Mouse (Mus musculus) kidney, embryonic 14.5 days (tissue): ENCODE results near the gene Ssu72. TPM values are rescaled to one million over a fixed set of nuclear protein-coding genes. Genes with fewer than 3 reads are reported as not detected.
"Not testable (repeated sequence)": the region's sequence is repeated elsewhere in the genome, so short reads cannot be mapped to it uniquely, and the experiment has no call there.

Experiments
- ATAC-seq: fragments of 200-750 bp; cut with Nextera tagmentation; 2 replicates; pipeline ENCODE4 v1.8.0; 2017; ENCODE audit warnings: moderate number of reproducible peaks, mild to moderate bottlenecking, moderate TSS enrichment, moderate library complexity; ENCODE audit not compliant: low FRiP score, low TSS enrichment
- H3K27ac ChIP-seq: fragments of 300-500 bp; sonication (generic); 2 replicates; pipeline ENCODE4 v1.5.1; 2014; ENCODE audit warnings: low read depth, mild to moderate bottlenecking, low read length, moderate library complexity, mixed read lengths
- H3K27me3 ChIP-seq: fragments of 300-500 bp; sonication (generic); 2 replicates; pipeline ENCODE4 v1.6.1; 2014; ENCODE audit warnings: mild to moderate bottlenecking, low read length; ENCODE audit not compliant: control insufficient read depth, insufficient read depth
- H3K36me3 ChIP-seq: fragments of 300-500 bp; sonication (generic); 2 replicates; pipeline ENCODE4 v1.6.1; 2014; ENCODE audit warnings: low read length, mixed read lengths; ENCODE audit not compliant: control insufficient read depth, insufficient read depth
- H3K4me1 ChIP-seq: fragments of 300-500 bp; sonication (generic); 2 replicates; pipeline ENCODE4 v1.6.1; 2014; ENCODE audit warnings: low read length, mixed read lengths; ENCODE audit not compliant: control insufficient read depth, insufficient read depth
- H3K4me2 ChIP-seq: fragments of 300-500 bp; sonication (generic); replicated peaks from 2 replicates; pipeline ENCODE4 v1.6.1; 2014; ENCODE audit warnings: low read depth, mild to moderate bottlenecking, low read length
- H3K4me3 ChIP-seq: fragments of 300-500 bp; sonication (generic); 2 replicates; pipeline ENCODE4 v1.5.1; 2014; ENCODE audit warnings: mild to moderate bottlenecking, low read length
- H3K9ac ChIP-seq: fragments of 300-500 bp; sonication (generic); 2 replicates; pipeline ENCODE4 v1.6.1; 2014; ENCODE audit warnings: low read depth, mild to moderate bottlenecking, low read length, moderate library complexity
- H3K9me3 ChIP-seq: fragments of 300-500 bp; sonication (generic); 2 replicates; pipeline ENCODE4 v1.6.1; 2016; ENCODE audit warnings: low read length; ENCODE audit not compliant: control insufficient read depth
- WGBS: fragments of 180-500 bp; shearing (Covaris S2); extraction: QIAGEN DNeasy Blood & Tissue Kit; methylation state at CpG from one replicate; pipeline ENCODE4 v1.1.7; 2014; 5-methylcytosine and 5-hydroxymethylcytosine counted together
- polyA plus RNA-seq: library from polyadenylated mRNA; unstranded; fragments of >200 nt; fragmentation: Nextera tagmentation; extraction: Ambion mirVana; gene quantifications from 2 replicates; pipeline ENCODE4 v1.2.1, GENCODE M21; 2014

The Ssu72 gene
- polyA plus RNA-seq, 1 experiment from 2014 or later, result 149 TPM

GRCm38 (mm10) chr4:155672082-155672481 is 32.5 kb upstream of the Ssu72 start:
- no peak overlapping the region for H3K4me3 ChIP-seq
- 62% methylated on average over 2 of the region's 2 CpGs for WGBS
- no peak for ATAC-seq
- no peak overlapping the region for H3K4me2 ChIP-seq
- no peak overlapping the region for H3K9ac ChIP-seq
- no peaks in the 10 kb centered on the region for H3K36me3 ChIP-seq
- no peak overlapping the region for H3K27ac ChIP-seq
- H3K27me3 ChIP-seq, result 0 out of 2 replicates have a peak, but pooled peaks cover 3% of the 10 kb centered on the region
- no peaks in the 10 kb centered on the region for H3K9me3 ChIP-seq
- peaks cover 9% of the 10 kb centered on the region; the same call in 1 of the 2 replicates for H3K4me1 ChIP-seq

- Histone ChIP-seq H3K9me3 (no peaks in the 10 kb centered on the region), H3K4me1 (no peaks in the 10 kb centered on the region), H3K27me3 (0 out of 2 replicates have a peak, but pooled peaks cover 3% of the 10 kb centered on the region), H3K9ac (no peak overlapping the region; the same call in 1 of the 2 replicates), H3K4me2 (no peak overlapping the region), H3K27ac (no peak overlapping the region), H3K36me3 (no peaks in the 10 kb centered on the region), H3K4me3 (no peak overlapping the region)
- no peak for ATAC-seq
- WGBS, result 81% methylated on average over 2 of the region's 2 CpGs
Measured at GRCm38 (mm10) chr4:155675991-155676390, 28.6 kb upstream of the Ssu72 start.

GRCm38 (mm10) chr4:155683670-155684277 is 20.8 kb upstream of the Ssu72 start:
- not testable (repeated sequence) for H3K36me3 ChIP-seq, H3K4me1 ChIP-seq, H3K27me3 ChIP-seq, H3K4me2 ChIP-seq, H3K9me3 ChIP-seq, H3K27ac ChIP-seq, H3K4me3 ChIP-seq, ATAC-seq, H3K9ac ChIP-seq
- WGBS, result 89% methylated on average over 15 of the region's 19 CpGs

- H3K27ac ChIP-seq, H3K9ac ChIP-seq, H3K9me3 ChIP-seq, H3K4me3 ChIP-seq, H3K4me2 ChIP-seq, H3K27me3 ChIP-seq, ATAC-seq, H3K4me1 ChIP-seq, H3K36me3 ChIP-seq: not testable (repeated sequence)
- 82% methylated on average over 4 of the region's 4 CpGs for WGBS
Measured at GRCm38 (mm10) chr4:155687764-155688163, 16.8 kb upstream of the Ssu72 start.

- H3K4me1 ChIP-seq, result peaks cover 7% of the 10 kb centered on the region; the same call in 1 of the 2 replicates
- H3K4me3 ChIP-seq, result no peak overlapping the region
- H3K27ac ChIP-seq, result no peak overlapping the region
- no peak for ATAC-seq
- no peaks in the 10 kb centered on the region for H3K9me3 ChIP-seq
- no peak overlapping the region for H3K4me2 ChIP-seq
- 80% methylated on average over 12 of the region's 12 CpGs for WGBS
- no peaks in the 10 kb centered on the region for H3K27me3 ChIP-seq
- no peak overlapping the region for H3K9ac ChIP-seq
- no peaks in the 10 kb centered on the region for H3K36me3 ChIP-seq
Measured at GRCm38 (mm10) chr4:155690571-155691375, 13.8 kb upstream of the Ssu72 start.

GRCm38 (mm10) chr4:155692421-155692820 is 12.2 kb upstream of the Ssu72 start:
- 95% methylated on average over 3 of the region's 3 CpGs for WGBS
- H3K9me3 ChIP-seq, result no peaks in the 10 kb centered on the region
- H3K4me3 ChIP-seq, result no peak overlapping the region

GRCm38 (mm10) chr4:155694111-155694481 is 10.5 kb upstream of the Ssu72 start, which contains the start of gene Fndc10:
Fndc10 (plus strand) TSS chr4:155694342.
- H3K27me3 ChIP-seq, result no peaks in the 10 kb centered on the region
- H3K27ac ChIP-seq, result no peak within 1 kb of the TSS; the same call in 1 of the 2 replicates
- peak within 1 kb of the TSS; percentile 72 for H3K4me3 ChIP-seq
- no peaks in the 10 kb centered on the region for H3K36me3 ChIP-seq
- H3K4me1 ChIP-seq, result peaks cover 11% of the 10 kb centered on the region; the same call in 1 of the 2 replicates
- H3K9me3 ChIP-seq, result no peaks in the 10 kb centered on the region
- peak within 1 kb of the TSS; percentile 96 for H3K4me2 ChIP-seq
- under 1% methylated on average over 25 of the region's 47 CpGs for whole genome bisulfite sequencing
- H3K9ac ChIP-seq, result peak within 1 kb of the TSS; percentile 78
- peak; percentile 87 for ATAC-seq

More at GRCm38 (mm10) chr4:155692421-155692820, 12.2 kb upstream of the Ssu72 start:
- Histone ChIP-seq H3K4me1 (peaks cover 11% of the 10 kb centered on the region; the same call in 1 of the 2 replicates), H3K27ac (no peak overlapping the region), H3K9ac (no peak overlapping the region), H3K36me3 (no peaks in the 10 kb centered on the region), H3K27me3 (no peaks in the 10 kb centered on the region), H3K4me2 (no peak overlapping the region)
- no peak for ATAC-seq

- Histone ChIP-seq H3K36me3 (no peaks in the 10 kb centered on the region), H3K4me1 (peaks cover 11% of the 10 kb centered on the region; the same call in 1 of the 2 replicates), H3K9ac (peak overlapping the region; percentile 78), H3K4me3 (peak overlapping the region; percentile 72), H3K27me3 (no peaks in the 10 kb centered on the region), H3K27ac (no peak overlapping the region; the same call in 1 of the 2 replicates), H3K9me3 (no peaks in the 10 kb centered on the region), H3K4me2 (peak overlapping the region; percentile 96)
- ATAC-seq, result peak; percentile 65
- 1% methylated on average over 82 of the region's 92 CpGs for WGBS
Measured at GRCm38 (mm10) chr4:155694482-155695401, 9.9 kb upstream of the Ssu72 start.
